Mouse (Mus musculus): ENCODE measurements around the gene Spesp1. TPM values are rescaled to one million over a fixed set of nuclear protein-coding genes. Genes with fewer than 3 reads are reported as not detected.

Gene Spesp1
- polyA plus RNA-seq, 1 experiment from 2014 or later, result not detected

DNA sequence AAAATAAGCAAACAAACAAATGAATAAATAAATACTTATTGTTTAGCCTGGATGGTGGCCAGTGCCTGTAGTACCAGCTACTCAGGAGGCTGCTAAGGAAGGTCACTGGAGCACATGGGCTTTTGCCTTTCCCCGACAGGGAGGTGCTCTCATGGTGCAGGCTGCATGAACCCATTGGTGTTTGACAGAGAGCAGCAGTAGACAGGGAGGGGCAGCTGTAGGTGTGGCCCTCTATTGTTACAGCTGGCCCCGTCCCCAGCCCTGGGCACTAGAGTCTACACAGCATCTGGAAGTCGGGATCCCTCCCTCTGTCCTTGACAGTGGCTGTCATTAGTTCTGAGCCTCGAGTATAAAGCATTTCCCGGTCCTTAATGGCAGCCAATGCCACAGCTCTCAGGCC lies 18.4 kb downstream of the Spesp1 start:
- no peaks in the 10 kb centered on the region for H3K4me1 ChIP-seq (ENCODE audit: insufficient read depth)
- TF ChIP-seq CTCF (IDR thresholded peaks at IDR 0.05; ENCODE audit: low read depth), result no peak
- DNase-seq (no peak), ATAC-seq (ENCODE audit: insufficient read depth) (no peak)
- no peak overlapping the region for H3K9ac ChIP-seq
- no peaks in the 10 kb centered on the region; the same call in 1 of the 2 replicates for H3K9me3 ChIP-seq (ENCODE audit: low read depth, low read length)
- no peak overlapping the region for H3K4me2 ChIP-seq
- H3K36me3 ChIP-seq (ENCODE audit: insufficient read depth), result no peaks in the 10 kb centered on the region
- H3K4me3 ChIP-seq (ENCODE audit: low read depth, low read length), result no peak overlapping the region
- 53% methylated on average over 5 of the region's 5 CpGs for WGBS
- no peaks in the 10 kb centered on the region for H3K27me3 ChIP-seq (ENCODE audit: insufficient read depth, low read length)
- no peak overlapping the region for H3K27ac ChIP-seq (ENCODE audit: low read depth)

DNA sequence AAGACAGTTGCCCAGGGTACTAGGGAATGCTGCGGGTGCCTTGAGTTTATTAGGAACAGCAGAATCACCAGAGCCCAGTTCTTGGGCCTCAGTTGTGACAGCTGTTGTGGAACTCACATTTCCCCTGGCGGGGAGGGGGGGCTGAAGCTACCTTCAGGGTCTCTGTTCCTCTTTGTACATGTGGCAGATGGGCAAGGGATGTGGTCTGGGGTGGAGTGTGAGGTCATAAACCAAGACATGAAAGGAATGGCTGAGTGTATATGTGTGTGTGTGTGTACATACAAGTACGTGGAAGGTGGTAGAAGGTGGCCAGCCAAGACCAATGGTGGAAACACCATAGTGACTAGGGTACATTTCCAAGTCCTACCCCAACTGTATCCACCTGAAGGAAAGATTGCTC lies 20.6 kb downstream of the Spesp1 start:
- Histone ChIP-seq H3K4me2 (no peak overlapping the region), H3K4me1 (ENCODE audit: insufficient read depth) (no peaks in the 10 kb centered on the region), H3K9ac (no peak overlapping the region), H3K27me3 (ENCODE audit: insufficient read depth, low read length) (no peaks in the 10 kb centered on the region), H3K4me3 (ENCODE audit: low read depth, low read length) (no peak overlapping the region), H3K36me3 (ENCODE audit: insufficient read depth) (no peaks in the 10 kb centered on the region), H3K9me3 (ENCODE audit: low read depth, low read length) (no peaks in the 10 kb centered on the region; the same call in 1 of the 2 replicates), H3K27ac (ENCODE audit: low read depth) (no peak overlapping the region)
- no peak for TF ChIP-seq CTCF (IDR thresholded peaks at IDR 0.05; ENCODE audit: low read depth)
- DNase-seq (no peak), ATAC-seq (ENCODE audit: insufficient read depth) (no peak)
- WGBS, result 76% methylated on average over 3 of the region's 3 CpGs

DNA sequence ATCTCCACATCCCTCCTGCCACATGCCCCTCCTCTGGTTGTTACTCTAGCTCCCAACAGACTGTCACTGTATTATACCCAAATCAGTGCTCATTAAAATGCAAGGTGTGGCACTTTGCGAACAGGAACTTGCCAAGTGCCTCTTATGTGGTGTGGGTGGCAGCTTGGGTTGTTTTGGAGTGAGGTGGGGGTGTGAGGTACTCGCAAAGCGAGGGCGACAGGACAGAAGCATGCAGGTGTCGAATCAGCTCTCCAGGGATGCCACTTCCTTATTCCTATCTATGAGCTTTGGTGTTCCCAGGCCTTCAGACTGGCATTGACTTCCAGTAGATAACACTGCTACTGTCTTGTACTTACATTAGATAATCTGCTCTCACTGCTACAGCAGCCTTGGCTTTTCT lies 21.0 kb downstream of the Spesp1 start:
- H3K4me2 ChIP-seq, result no peak overlapping the region
- H3K36me3 ChIP-seq (ENCODE audit: insufficient read depth), result no peaks in the 10 kb centered on the region
- WGBS, result 78% methylated on average over 5 of the region's 5 CpGs
- H3K27me3 ChIP-seq (ENCODE audit: insufficient read depth, low read length), result no peaks in the 10 kb centered on the region
- no peak overlapping the region for H3K4me3 ChIP-seq (ENCODE audit: low read depth, low read length)
- no peak for ATAC-seq (ENCODE audit: insufficient read depth)
- no peaks in the 10 kb centered on the region; the same call in 1 of the 2 replicates for H3K9me3 ChIP-seq (ENCODE audit: low read depth, low read length)
- H3K4me1 ChIP-seq (ENCODE audit: insufficient read depth), result no peaks in the 10 kb centered on the region
- H3K9ac ChIP-seq, result no peak overlapping the region
- no peak for TF ChIP-seq CTCF (IDR thresholded peaks at IDR 0.05; ENCODE audit: low read depth)
- no peak overlapping the region for H3K27ac ChIP-seq (ENCODE audit: low read depth)
- DNase-seq, result no peak

DNA sequence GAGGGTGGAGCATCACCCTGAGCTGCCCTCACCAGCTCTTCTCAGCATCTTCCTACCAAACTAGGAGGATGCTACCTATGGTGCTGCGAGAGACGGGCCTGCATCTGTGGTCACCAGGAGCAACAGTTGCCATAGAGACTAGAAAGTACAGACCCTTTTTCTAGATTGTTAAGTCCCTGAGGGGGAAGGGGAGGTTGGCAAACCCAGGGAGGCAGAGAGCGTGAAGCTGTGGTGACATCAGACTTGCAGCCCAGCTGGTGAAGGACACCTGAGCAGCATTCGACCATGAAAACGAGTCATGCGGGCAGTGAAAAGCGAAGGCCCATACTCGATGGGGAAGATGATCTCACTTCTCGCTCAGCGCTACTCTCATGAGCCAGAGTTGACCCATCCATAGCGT lies 24.0 kb downstream of the Spesp1 start:
- TF ChIP-seq CTCF (IDR thresholded peaks at IDR 0.05; ENCODE audit: low read depth), result no peak
- Histone ChIP-seq H3K4me3 (ENCODE audit: low read depth, low read length) (no peak overlapping the region), H3K27ac (ENCODE audit: low read depth) (no peak overlapping the region), H3K9ac (no peak overlapping the region), H3K27me3 (ENCODE audit: insufficient read depth, low read length) (no peaks in the 10 kb centered on the region), H3K9me3 (ENCODE audit: low read depth, low read length) (no peaks in the 10 kb centered on the region; the same call in 1 of the 2 replicates), H3K4me1 (ENCODE audit: insufficient read depth) (no peaks in the 10 kb centered on the region), H3K4me2 (no peak overlapping the region), H3K36me3 (ENCODE audit: insufficient read depth) (no peaks in the 10 kb centered on the region)
- DNase-seq (no peak), ATAC-seq (ENCODE audit: insufficient read depth) (no peak)
- WGBS, result 89% methylated on average over 11 of the region's 11 CpGs

DNA sequence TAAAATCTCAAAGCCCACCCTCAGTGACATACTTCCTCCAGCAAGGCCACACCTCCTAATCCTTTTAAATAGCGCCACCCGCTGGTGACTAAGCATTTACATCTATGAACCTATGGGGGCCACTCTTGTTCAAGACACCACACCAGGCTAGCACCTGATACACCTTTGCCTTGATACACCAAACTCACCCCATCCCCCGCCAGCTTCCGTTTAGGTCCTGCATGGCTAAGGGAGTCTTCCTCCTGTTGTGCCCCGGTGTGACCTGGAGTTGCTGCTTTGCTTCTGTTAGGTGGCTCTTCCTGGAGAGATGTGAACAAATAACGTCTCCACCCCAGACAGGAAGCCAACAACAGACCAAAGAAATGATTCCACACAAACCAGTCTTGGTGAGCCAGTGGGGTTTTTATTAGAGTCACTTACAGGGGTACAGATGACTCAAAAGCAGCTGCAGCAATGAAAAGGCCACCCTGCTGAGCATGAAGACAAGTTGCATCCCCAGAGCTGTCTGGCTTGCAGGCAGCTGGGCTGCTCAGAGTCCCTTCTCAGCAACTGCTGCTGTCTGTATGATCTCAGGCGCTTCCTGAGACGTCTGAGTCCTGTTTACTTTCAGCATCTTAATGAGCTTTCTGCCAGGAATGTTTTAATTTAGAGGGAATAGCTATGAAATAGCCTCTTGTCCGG lies 26.0 kb downstream of the Spesp1 start:
- DNase-seq (peak; percentile 48), ATAC-seq (ENCODE audit: insufficient read depth) (peak; percentile 38; the same call in 1 of the 2 replicates)
- no peak for TF ChIP-seq CTCF (IDR thresholded peaks at IDR 0.05; ENCODE audit: low read depth)
- Histone ChIP-seq H3K9ac (no peak overlapping the region), H3K9me3 (ENCODE audit: low read depth, low read length) (no peaks in the 10 kb centered on the region; the same call in 1 of the 2 replicates), H3K36me3 (ENCODE audit: insufficient read depth) (no peaks in the 10 kb centered on the region), H3K4me1 (ENCODE audit: insufficient read depth) (no peaks in the 10 kb centered on the region), H3K27ac (ENCODE audit: low read depth) (no peak overlapping the region), H3K4me3 (ENCODE audit: low read depth, low read length) (no peak overlapping the region), H3K4me2 (no peak overlapping the region), H3K27me3 (ENCODE audit: insufficient read depth, low read length) (no peaks in the 10 kb centered on the region)
- 54% methylated on average over 9 of the region's 9 CpGs for WGBS

DNA sequence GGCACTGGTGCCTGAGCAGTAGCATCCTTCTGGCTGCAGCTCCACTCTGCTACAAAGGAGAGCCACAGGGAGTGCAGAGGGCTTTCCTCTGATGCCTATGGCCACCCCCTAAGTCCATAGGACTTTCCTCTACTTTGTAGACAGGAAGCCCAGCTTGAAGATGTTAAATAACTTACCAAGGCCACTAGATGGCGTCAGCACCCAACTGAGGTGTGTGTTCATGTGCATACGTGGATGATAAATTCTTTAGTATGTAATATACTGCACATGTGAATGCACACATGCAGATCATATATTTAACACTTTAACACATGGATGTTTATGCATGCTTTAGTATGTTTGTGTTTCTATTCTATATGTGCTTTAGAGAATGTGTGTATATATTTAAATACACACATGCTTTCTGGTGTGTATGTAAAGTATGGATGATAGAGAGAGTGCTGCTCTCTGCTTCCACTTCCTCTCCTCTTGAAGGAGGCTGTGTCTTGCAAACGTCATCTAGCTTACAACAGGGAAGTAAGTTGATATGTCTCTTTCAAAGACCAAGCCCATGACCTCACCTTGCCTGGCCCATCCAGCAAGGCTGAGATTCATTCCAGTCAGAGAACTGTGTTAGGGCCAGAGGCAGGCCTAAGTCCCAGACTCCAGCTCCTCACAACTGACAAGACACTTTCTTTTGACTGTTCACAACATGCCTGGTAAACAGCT lies 28.1 kb downstream of the Spesp1 start:
- Histone ChIP-seq H3K9ac (no peak overlapping the region), H3K27me3 (ENCODE audit: insufficient read depth, low read length) (no peaks in the 10 kb centered on the region), H3K9me3 (ENCODE audit: low read depth, low read length) (no peaks in the 10 kb centered on the region), H3K4me3 (ENCODE audit: low read depth, low read length) (no peak overlapping the region), H3K4me2 (no peak overlapping the region), H3K4me1 (ENCODE audit: insufficient read depth) (no peaks in the 10 kb centered on the region), H3K36me3 (ENCODE audit: insufficient read depth) (no peaks in the 10 kb centered on the region), H3K27ac (ENCODE audit: low read depth) (no peak overlapping the region)
- WGBS, result 12% methylated on average over 3 of the region's 3 CpGs
- peak; percentile 66 for TF ChIP-seq CTCF (IDR thresholded peaks at IDR 0.05; ENCODE audit: low read depth)
- DNase-seq (peak; percentile 71), ATAC-seq (ENCODE audit: insufficient read depth) (no peak)

DNA sequence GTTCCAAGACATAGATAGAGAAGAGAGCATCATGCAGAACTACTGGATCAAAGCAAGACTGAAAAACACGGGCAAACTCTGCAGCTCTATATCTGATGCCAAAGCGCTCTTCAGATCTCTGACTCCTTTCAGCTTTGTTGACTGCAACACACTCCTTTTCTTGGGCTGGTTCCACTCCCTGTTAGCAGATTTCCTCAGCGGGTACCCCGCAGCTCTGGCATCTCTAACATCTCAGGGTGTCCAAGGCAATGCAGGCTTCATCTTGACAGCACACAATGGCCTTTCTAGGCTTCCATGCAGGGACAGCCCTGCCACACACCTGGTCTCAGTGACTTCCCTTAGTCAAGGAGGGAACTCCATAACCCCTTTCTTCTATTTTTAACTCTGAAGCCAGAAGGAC lies 31.7 kb downstream of the Spesp1 start:
- WGBS, result 86% methylated on average over 4 of the region's 4 CpGs
- no peak overlapping the region for H3K27ac ChIP-seq (ENCODE audit: low read depth)
- no peak overlapping the region for H3K4me3 ChIP-seq (ENCODE audit: low read depth, low read length)
- H3K4me1 ChIP-seq (ENCODE audit: insufficient read depth), result peaks cover 3% of the 10 kb centered on the region; the same call in 1 of the 2 replicates
- DNase-seq, result no peak
- no peaks in the 10 kb centered on the region for H3K9me3 ChIP-seq (ENCODE audit: low read depth, low read length)
- H3K27me3 ChIP-seq (ENCODE audit: insufficient read depth, low read length), result 0 out of 2 replicates have a peak, but pooled peaks cover under 1% of the 10 kb centered on the region
- ATAC-seq (ENCODE audit: insufficient read depth), result no peak
- H3K4me2 ChIP-seq, result no peak overlapping the region
- TF ChIP-seq CTCF (IDR thresholded peaks at IDR 0.05; ENCODE audit: low read depth), result no peak
- H3K9ac ChIP-seq, result no peak overlapping the region
- no peaks in the 10 kb centered on the region for H3K36me3 ChIP-seq (ENCODE audit: insufficient read depth)

Measured in lung, embryonic 14.5 days (tissue).